Mouse (Mus musculus): ENCODE measurements around the gene Rad51b. TPM values are rescaled to one million over a fixed set of nuclear protein-coding genes. Genes with fewer than 3 reads are reported as not detected.

Gene Rad51b
- total and polyA plus RNA-seq, 3 experiments: 0.47 to 0.50 (median 0.49) TPM

- H3K36me3 ChIP-seq (ENCODE audit: control insufficient read depth, insufficient read depth, low read length): peaks cover 8% of the 10 kb centered on the region
- intact Hi-C loops (cut with DNase I): no loop called here
- TF ChIP-seq POLR2A (IDR thresholded peaks at IDR 0.05; ENCODE audit: insufficient read depth, low read depth, low read length): no peak
- no peak for TF ChIP-seq EP300 (IDR thresholded peaks at IDR 0.05; ENCODE audit: insufficient read depth, low read depth, low read length)
- TF ChIP-seq CTCF (IDR thresholded peaks at IDR 0.05): no peak
- no peak overlapping the region for H3K4me3 ChIP-seq
- DNase-seq: no peak
- H3K27me3 ChIP-seq (ENCODE audit: control insufficient read depth, insufficient read depth, low read length): no peaks in the 10 kb centered on the region
- H3K27ac ChIP-seq: peak overlapping the region; percentile 51
- no peak overlapping the region for H3K9ac ChIP-seq (ENCODE audit: low read depth, low read length)
- H3K79me2 ChIP-seq (replicated peaks; ENCODE audit: control insufficient read depth, insufficient read depth, low read length): no peaks in the 10 kb centered on the region
- WGBS: 29% methylated on average over 5 of the region's 5 CpGs
- peaks cover 27% of the 10 kb centered on the region for H3K4me1 ChIP-seq (ENCODE audit: control insufficient read depth, insufficient read depth, low read length)
These were observed 530.2 kb downstream of the Rad51b start for GRCm38 (mm10) chr12:79827233-79827692.

GRCm38 (mm10) chr12:79827735-79828134, 530.7 kb downstream of the Rad51b start:
- Histone ChIP-seq H3K36me3 (ENCODE audit: control insufficient read depth, insufficient read depth, low read length) (peaks cover 8% of the 10 kb centered on the region), H3K4me3 (no peak overlapping the region), H3K4me1 (ENCODE audit: control insufficient read depth, insufficient read depth, low read length) (peaks cover 25% of the 10 kb centered on the region), H3K27me3 (ENCODE audit: control insufficient read depth, insufficient read depth, low read length) (no peaks in the 10 kb centered on the region), H3K9ac (ENCODE audit: low read depth, low read length) (no peak overlapping the region), H3K27ac (peak overlapping the region; percentile 51), H3K79me2 (replicated peaks; ENCODE audit: control insufficient read depth, insufficient read depth, low read length) (no peaks in the 10 kb centered on the region)
- intact Hi-C loops (cut with DNase I): no loop called here
- no peak for TF ChIP-seq EP300 (IDR thresholded peaks at IDR 0.05; ENCODE audit: insufficient read depth, low read depth, low read length)
- WGBS: 49% methylated on average over 4 of the region's 4 CpGs
- DNase-seq: no peak

GRCm38 (mm10) chr12:79830686-79831085, 533.6 kb downstream of the Rad51b start:
- no peaks in the 10 kb centered on the region for H3K27me3 ChIP-seq (ENCODE audit: control insufficient read depth, insufficient read depth, low read length)
- 45% methylated on average over 1 of the region's 1 CpGs for WGBS
- no peak overlapping the region for H3K9ac ChIP-seq (ENCODE audit: low read depth, low read length)
- no peaks in the 10 kb centered on the region for H3K79me2 ChIP-seq (replicated peaks; ENCODE audit: control insufficient read depth, insufficient read depth, low read length)
- DNase-seq: peak in 1 of 2 experiments; percentile 42
- peaks cover 25% of the 10 kb centered on the region for H3K4me1 ChIP-seq (ENCODE audit: control insufficient read depth, insufficient read depth, low read length)
- H3K27ac ChIP-seq: peak overlapping the region; percentile 76
- TF ChIP-seq EP300 (IDR thresholded peaks at IDR 0.05; ENCODE audit: insufficient read depth, low read depth, low read length) (peak; percentile 68; the same call in 1 of the 2 replicates), CTCF (IDR thresholded peaks at IDR 0.05) (no peak), POLR2A (IDR thresholded peaks at IDR 0.05; ENCODE audit: insufficient read depth, low read depth, low read length) (0 out of 2 replicates have a peak, but pooled peaks have one; percentile 22)
- intact Hi-C loops (cut with DNase I): loop anchor here (1.0 kb wide), 1 partner anchor 33 kb away; no protein-coding TSS in a partner anchor
- peaks cover 8% of the 10 kb centered on the region for H3K36me3 ChIP-seq (ENCODE audit: control insufficient read depth, insufficient read depth, low read length)
- H3K4me3 ChIP-seq: no peak overlapping the region

- Histone ChIP-seq H3K4me1 (ENCODE audit: control insufficient read depth, insufficient read depth, low read length) (peaks cover 28% of the 10 kb centered on the region), H3K27ac (no peak overlapping the region), H3K36me3 (ENCODE audit: control insufficient read depth, insufficient read depth, low read length) (peaks cover 8% of the 10 kb centered on the region), H3K79me2 (replicated peaks; ENCODE audit: control insufficient read depth, insufficient read depth, low read length) (no peaks in the 10 kb centered on the region), H3K27me3 (ENCODE audit: control insufficient read depth, insufficient read depth, low read length) (no peaks in the 10 kb centered on the region), H3K9ac (ENCODE audit: low read depth, low read length) (no peak overlapping the region), H3K4me3 (no peak overlapping the region)
- intact Hi-C loops (cut with DNase I): no loop called here
- no peak for DNase-seq
- TF ChIP-seq POLR2A (IDR thresholded peaks at IDR 0.05; ENCODE audit: insufficient read depth, low read depth, low read length) (no peak), CTCF (IDR thresholded peaks at IDR 0.05) (no peak), EP300 (IDR thresholded peaks at IDR 0.05; ENCODE audit: insufficient read depth, low read depth, low read length) (no peak)
- 89% methylated on average over 6 of the region's 6 CpGs for WGBS
These were observed 535.5 kb downstream of the Rad51b start for GRCm38 (mm10) chr12:79832611-79833010.

- WGBS: 98% methylated on average over 8 of the region's 8 CpGs
These were observed 538.4 kb downstream of the Rad51b start for GRCm38 (mm10) chr12:79835521-79835920.

GRCm38 (mm10) chr12:79838181-79838961, 541.3 kb downstream of the Rad51b start:
- WGBS: 15% methylated on average over 6 of the region's 6 CpGs
- Histone ChIP-seq H3K36me3 (ENCODE audit: control insufficient read depth, insufficient read depth, low read length) (peaks cover 5% of the 10 kb centered on the region; the same call in 1 of the 2 replicates), H3K27ac (peak overlapping the region; percentile 89), H3K27me3 (ENCODE audit: control insufficient read depth, insufficient read depth, low read length) (no peaks in the 10 kb centered on the region), H3K79me2 (replicated peaks; ENCODE audit: control insufficient read depth, insufficient read depth, low read length) (no peaks in the 10 kb centered on the region), H3K4me3 (no peak overlapping the region), H3K4me1 (ENCODE audit: control insufficient read depth, insufficient read depth, low read length) (peaks cover 33% of the 10 kb centered on the region), H3K9ac (ENCODE audit: low read depth, low read length) (no peak overlapping the region)
- peak; percentile 80 to 89 for DNase-seq
- peak; percentile 93; the same call in 1 of the 2 replicates for TF ChIP-seq EP300 (IDR thresholded peaks at IDR 0.05; ENCODE audit: insufficient read depth, low read depth, low read length)
- no peak for TF ChIP-seq CTCF (IDR thresholded peaks at IDR 0.05)
- TF ChIP-seq POLR2A (IDR thresholded peaks at IDR 0.05; ENCODE audit: insufficient read depth, low read depth, low read length): peak; percentile 54; the same call in 1 of the 2 replicates
- intact Hi-C loops (cut with DNase I): loop anchor here (1.0 to 5.0 kb wide), 7 partner anchors 42 to 274 kb away; partner anchors contain the start of gene Zfp36l1

More at GRCm38 (mm10) chr12:79835521-79835920, 538.4 kb downstream of the Rad51b start:
- H3K4me1 ChIP-seq (ENCODE audit: control insufficient read depth, insufficient read depth, low read length): peaks cover 35% of the 10 kb centered on the region
- intact Hi-C loops (cut with DNase I): loop anchor here (5.0 kb wide), 5 partner anchors 52 to 277 kb away; partner anchors contain the start of gene Zfp36l1
- H3K79me2 ChIP-seq (replicated peaks; ENCODE audit: control insufficient read depth, insufficient read depth, low read length): no peaks in the 10 kb centered on the region
- DNase-seq: no peak
- no peak for TF ChIP-seq POLR2A (IDR thresholded peaks at IDR 0.05; ENCODE audit: insufficient read depth, low read depth, low read length)
- no peak for TF ChIP-seq EP300 (IDR thresholded peaks at IDR 0.05; ENCODE audit: insufficient read depth, low read depth, low read length)
- no peak for TF ChIP-seq CTCF (IDR thresholded peaks at IDR 0.05)
- H3K4me3 ChIP-seq: no peak overlapping the region
- peaks cover 7% of the 10 kb centered on the region; the same call in 1 of the 2 replicates for H3K36me3 ChIP-seq (ENCODE audit: control insufficient read depth, insufficient read depth, low read length)
- no peaks in the 10 kb centered on the region for H3K27me3 ChIP-seq (ENCODE audit: control insufficient read depth, insufficient read depth, low read length)
- no peak overlapping the region for H3K27ac ChIP-seq
- H3K9ac ChIP-seq (ENCODE audit: low read depth, low read length): no peak overlapping the region

Measured in heart, adult 2 months (tissue).